Mouse (Mus musculus) right cerebral cortex, postnatal 36 days (tissue): ENCODE data around the gene Svep1.

ENCODE experiments used
- DNase-seq, 2 experiments: peaks; one replicate each; pipeline ENCODE4 v3.0.0; 2022; ENCODE audit warnings: low spot score in 2 of 2, mixed read lengths in 1 of 2

The Svep1 gene

GRCm38 (mm10) chr4:58170430-58170829 is 36.2 kb downstream of the Svep1 start:
- DNase-seq = no peak

- DNase-seq = no peak
These were observed 36.7 kb downstream of the Svep1 start for GRCm38 (mm10) chr4:58169918-58170317.

- DNase-seq = no peak
These were observed 38.3 kb downstream of the Svep1 start for GRCm38 (mm10) chr4:58168366-58168765.

GRCm38 (mm10) chr4:58165711-58166110 is 40.9 kb downstream of the Svep1 start:
- DNase-seq = no peak

- DNase-seq = no peak
These were observed 44.8 kb downstream of the Svep1 start for GRCm38 (mm10) chr4:58161901-58162300.

GRCm38 (mm10) chr4:58159564-58159963 is 47.1 kb downstream of the Svep1 start:
- DNase-seq = no peak

GRCm38 (mm10) chr4:58150301-58150700 is 56.4 kb downstream of the Svep1 start:
- DNase-seq = no peak

GRCm38 (mm10) chr4:58149186-58149585 is 57.5 kb downstream of the Svep1 start:
- no peak for DNase-seq

- DNase-seq = no peak
These were observed 58.1 kb downstream of the Svep1 start for GRCm38 (mm10) chr4:58148547-58148946.

GRCm38 (mm10) chr4:58146676-58147075 is 60.0 kb downstream of the Svep1 start:
- DNase-seq = no peak

GRCm38 (mm10) chr4:58139764-58140556 is 66.7 kb downstream of the Svep1 start:
- DNase-seq = no peak

- no peak for DNase-seq
These were observed 67.4 kb downstream of the Svep1 start for GRCm38 (mm10) chr4:58139241-58139640.

GRCm38 (mm10) chr4:58133610-58134309 is 72.9 kb downstream of the Svep1 start:
- DNase-seq = no peak

GRCm38 (mm10) chr4:58129844-58130243 is 76.8 kb downstream of the Svep1 start:
- no peak for DNase-seq

GRCm38 (mm10) chr4:58127024-58127423 is 79.6 kb downstream of the Svep1 start:
- DNase-seq = no peak

- DNase-seq = no peak
These were observed 91.2 kb downstream of the Svep1 start for GRCm38 (mm10) chr4:58115452-58115851.

- no peak for DNase-seq
These were observed 95.7 kb downstream of the Svep1 start for GRCm38 (mm10) chr4:58111008-58111407.

- no peak for DNase-seq
These were observed 96.9 kb downstream of the Svep1 start for GRCm38 (mm10) chr4:58109793-58110192.

- DNase-seq = no peak
These were observed 98.3 kb downstream of the Svep1 start for GRCm38 (mm10) chr4:58108364-58108763.

GRCm38 (mm10) chr4:58097732-58098131 is 108.9 kb downstream of the Svep1 start:
- no peak for DNase-seq

- no peak for DNase-seq
These were observed 119.9 kb downstream of the Svep1 start for GRCm38 (mm10) chr4:58086738-58087137.

- no peak for DNase-seq
These were observed 120.5 kb downstream of the Svep1 start for GRCm38 (mm10) chr4:58086151-58086550.

GRCm38 (mm10) chr4:58085340-58085739 is 121.3 kb downstream of the Svep1 start:
- DNase-seq = no peak
